Mouse (Mus musculus) liver, embryonic 16.5 days (tissue): ENCODE data around the gene Tenm4. TPM values are rescaled to one million over a fixed set of nuclear protein-coding genes. Genes with fewer than 3 reads are reported as not detected.

Experiments used
- ATAC-seq: fragments of 200-750 bp; cut with Nextera tagmentation; 2 replicates; pipeline ENCODE4 v1.8.0; 2017; ENCODE audit warnings: low read depth, mild to moderate bottlenecking, moderate number of reproducible peaks, moderate library complexity
- H3K27ac ChIP-seq: fragments of 300-500 bp; sonication (generic); 2 replicates; pipeline ENCODE4 v1.5.1; 2014; ENCODE audit warnings: mild to moderate bottlenecking, low read length
- H3K27me3 ChIP-seq: fragments of 300-500 bp; sonication (generic); 2 replicates; pipeline ENCODE4 v1.6.1; 2014; ENCODE audit warnings: low read depth, low read length, mixed read lengths; ENCODE audit not compliant: control insufficient read depth, insufficient read depth
- H3K36me3 ChIP-seq: fragments of 300-500 bp; sonication (generic); 2 replicates; pipeline ENCODE4 v1.6.1; 2014; ENCODE audit warnings: mild to moderate bottlenecking; ENCODE audit not compliant: control insufficient read depth, insufficient read depth
- H3K4me1 ChIP-seq: fragments of 300-500 bp; sonication (generic); 2 replicates; pipeline ENCODE4 v1.6.1; 2014; ENCODE audit warnings: low read depth, low read length, mixed read lengths; ENCODE audit not compliant: control insufficient read depth
- H3K4me2 ChIP-seq: fragments of 300-500 bp; sonication (generic); 2 replicates; pipeline ENCODE4 v1.6.1; 2014; ENCODE audit warnings: low read depth, low read length, mixed read lengths
- H3K4me3 ChIP-seq: fragments of 300-500 bp; sonication (generic); 2 replicates; pipeline ENCODE4 v1.5.1; 2014; ENCODE audit warnings: low read depth, mild to moderate bottlenecking, low read length
- H3K9ac ChIP-seq: fragments of 300-500 bp; sonication (generic); 2 replicates; pipeline ENCODE4 v1.6.1; 2014; ENCODE audit warnings: low read depth, low read length
- H3K9me3 ChIP-seq: fragments of 300-500 bp; sonication (generic); replicated peaks from 2 replicates; pipeline ENCODE4 v1.6.1; 2016; ENCODE audit warnings: low read length; ENCODE audit not compliant: control insufficient read depth
- WGBS: fragments of 180-500 bp; shearing (Covaris S2); extraction: QIAGEN DNeasy Blood & Tissue Kit; methylation state at CpG from one replicate; pipeline ENCODE4 v1.1.7; 2014; ENCODE audit not compliant: insufficient replicate concordance; 5-methylcytosine and 5-hydroxymethylcytosine counted together
- polyA plus RNA-seq: library from polyadenylated mRNA; unstranded; fragments of >200 nt; fragmentation: Nextera tagmentation; extraction: Ambion mirVana; gene quantifications from 2 replicates; pipeline ENCODE4 v1.2.1, GENCODE M21; 2015

Tenm4 gene
- polyA plus RNA-seq, 1 experiment from 2014 or later, result 2.4 TPM

DNA sequence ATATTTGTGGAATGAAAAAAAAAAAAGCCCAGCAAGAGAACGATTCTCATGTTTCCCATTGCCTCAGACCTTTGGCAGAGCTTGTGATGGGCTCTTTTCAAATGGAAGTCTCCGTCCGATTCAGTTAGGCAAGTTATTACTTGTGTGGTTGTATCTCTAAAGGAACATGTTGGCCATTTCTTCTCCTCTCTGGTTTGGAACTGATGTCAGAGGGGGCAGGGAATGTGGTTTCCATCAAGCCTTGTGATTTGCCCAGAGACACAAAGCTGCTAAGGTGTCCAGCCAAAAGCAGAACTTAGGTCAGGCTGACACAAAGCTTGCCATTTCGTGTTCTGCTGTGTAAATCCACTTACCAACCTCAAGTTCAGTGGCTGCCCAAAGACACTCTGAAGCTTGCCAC lies 10.7 kb downstream of the Tenm4 start:
- Histone ChIP-seq H3K4me1 (no peaks in the 10 kb centered on the region), H3K4me3 (no peak overlapping the region), H3K27me3 (no peaks in the 10 kb centered on the region), H3K4me2 (no peak overlapping the region), H3K36me3 (no peaks in the 10 kb centered on the region), H3K9me3 (no peaks in the 10 kb centered on the region), H3K9ac (no peak overlapping the region), H3K27ac (no peak overlapping the region)
- no peak for ATAC-seq
- WGBS, result 46% methylated on average over 4 of the region's 4 CpGs

DNA sequence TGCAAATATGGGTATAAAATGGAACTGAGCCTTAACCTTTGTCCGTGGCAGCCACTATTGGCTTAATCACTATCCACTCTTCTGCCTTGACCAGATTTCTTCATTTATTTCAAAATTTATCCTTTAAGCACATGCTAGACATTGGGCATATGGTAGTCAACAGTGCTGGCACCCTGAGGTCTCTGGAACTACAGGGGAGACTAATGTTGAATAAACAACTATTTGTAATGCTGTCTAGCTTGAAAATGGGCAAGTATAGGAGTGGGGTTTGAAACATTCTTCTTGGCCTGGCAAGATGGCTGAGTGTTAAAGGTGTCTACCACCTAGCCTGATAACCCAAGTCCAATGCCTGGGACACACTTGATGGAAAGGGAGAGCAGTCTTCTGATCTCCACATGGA lies 12.1 kb downstream of the Tenm4 start:
- Histone ChIP-seq H3K9me3 (no peaks in the 10 kb centered on the region), H3K4me2 (no peak overlapping the region), H3K4me3 (no peak overlapping the region), H3K36me3 (no peaks in the 10 kb centered on the region), H3K4me1 (no peaks in the 10 kb centered on the region), H3K27me3 (no peaks in the 10 kb centered on the region), H3K27ac (no peak overlapping the region), H3K9ac (no peak overlapping the region)
- WGBS, result 61% methylated on average over 1 of the region's 1 CpGs
- ATAC-seq, result no peak

DNA sequence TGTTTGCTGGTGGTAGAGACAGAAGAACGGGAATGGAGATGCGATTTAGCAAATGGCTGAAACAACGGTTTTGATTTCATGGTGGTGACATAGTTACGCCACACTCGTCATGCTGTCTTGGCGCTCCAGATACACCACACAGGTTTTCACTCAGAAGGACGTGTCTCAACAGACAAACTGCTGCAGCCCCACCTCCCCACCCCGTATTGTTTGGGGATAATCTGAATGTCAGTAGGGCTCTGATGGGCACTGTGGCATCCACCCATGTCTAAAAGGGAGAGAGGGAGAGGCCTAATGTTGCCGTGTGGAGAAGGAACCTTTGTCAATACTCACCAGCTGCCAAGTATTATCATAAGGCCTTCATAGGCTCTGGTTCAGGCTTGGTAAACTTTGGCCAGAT lies 14.4 kb downstream of the Tenm4 start:
- Histone ChIP-seq H3K9me3 (no peaks in the 10 kb centered on the region), H3K27me3 (no peaks in the 10 kb centered on the region), H3K4me3 (no peak overlapping the region), H3K4me2 (no peak overlapping the region), H3K4me1 (no peaks in the 10 kb centered on the region), H3K27ac (no peak overlapping the region), H3K36me3 (no peaks in the 10 kb centered on the region), H3K9ac (no peak overlapping the region)
- ATAC-seq, result no peak
- 71% methylated on average over 9 of the region's 9 CpGs for WGBS

DNA sequence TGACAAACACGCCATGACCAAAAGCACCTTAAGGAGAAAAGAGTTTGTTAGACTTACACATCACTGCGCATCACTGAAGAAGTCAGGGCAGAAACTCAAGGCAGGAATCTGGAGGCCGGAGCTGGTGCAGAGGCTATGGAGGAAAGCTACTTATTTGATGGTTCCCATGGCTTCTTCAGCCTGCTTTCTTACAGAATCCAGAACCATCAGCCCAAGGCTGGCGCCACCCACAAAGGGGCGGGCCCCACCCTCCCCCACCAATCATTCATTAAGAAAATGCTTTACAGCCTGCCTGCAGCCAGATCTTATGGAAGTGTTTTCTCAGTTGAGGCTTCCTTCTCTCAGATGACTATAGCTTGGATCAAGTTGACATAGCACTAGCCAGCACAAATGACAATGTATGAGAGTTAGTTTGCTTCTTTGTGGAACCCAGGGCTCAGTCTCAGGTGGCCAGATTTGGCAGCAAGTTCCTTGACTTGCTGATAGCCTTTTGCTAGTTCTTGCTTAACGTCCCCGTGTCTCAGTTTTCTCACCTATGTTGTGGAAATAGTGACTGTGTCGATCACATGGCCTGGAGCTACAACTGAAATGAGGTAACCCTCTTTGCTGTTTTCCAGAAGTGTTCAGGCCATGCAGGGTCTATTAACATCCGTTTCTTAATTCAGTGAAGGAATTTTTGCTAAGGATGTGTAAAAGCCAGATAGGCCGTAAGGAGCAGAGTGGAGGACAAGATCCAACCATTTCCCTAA lies 32.9 kb downstream of the Tenm4 start:
- no peak overlapping the region for H3K4me2 ChIP-seq
- H3K9me3 ChIP-seq, result no peaks in the 10 kb centered on the region
- H3K4me3 ChIP-seq, result no peak overlapping the region
- H3K9ac ChIP-seq, result no peak overlapping the region
- no peaks in the 10 kb centered on the region for H3K36me3 ChIP-seq
- WGBS, result 54% methylated on average over 10 of the region's 10 CpGs
- H3K4me1 ChIP-seq, result no peaks in the 10 kb centered on the region
- no peak overlapping the region for H3K27ac ChIP-seq
- H3K27me3 ChIP-seq, result peaks cover 6% of the 10 kb centered on the region
- no peak for ATAC-seq

DNA sequence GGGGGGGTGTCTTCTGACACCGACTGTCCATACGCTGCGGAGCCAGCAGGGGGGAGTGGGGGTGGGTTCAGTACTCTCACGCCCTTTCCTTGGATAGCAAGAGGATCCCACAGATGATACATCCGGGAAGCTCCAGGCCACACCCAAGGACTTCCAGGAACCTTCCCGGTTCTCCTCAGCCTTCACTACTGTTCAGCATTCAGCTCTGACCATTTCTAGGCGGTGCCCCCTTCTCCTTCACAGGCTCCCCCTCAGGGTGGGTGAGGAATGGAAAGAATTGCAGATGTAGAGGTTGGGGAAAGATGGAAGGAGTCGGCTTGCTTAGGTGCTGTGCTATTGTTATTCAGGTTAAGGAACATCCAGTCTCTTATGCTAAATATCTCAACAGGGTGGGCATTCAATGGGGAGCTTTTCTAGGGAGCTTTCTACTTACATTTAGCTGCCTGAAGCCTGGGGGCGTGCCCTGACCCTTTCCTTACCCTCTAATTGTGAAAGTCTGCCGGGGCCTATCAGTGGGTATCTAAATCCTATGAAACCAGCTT lies 33.8 kb downstream of the Tenm4 start:
- Histone ChIP-seq H3K27me3 (peaks cover 15% of the 10 kb centered on the region), H3K27ac (no peak overlapping the region), H3K9ac (no peak overlapping the region), H3K4me2 (no peak overlapping the region), H3K36me3 (no peaks in the 10 kb centered on the region), H3K4me3 (no peak overlapping the region), H3K9me3 (no peaks in the 10 kb centered on the region), H3K4me1 (no peaks in the 10 kb centered on the region)
- ATAC-seq, result no peak
- WGBS, result 30% methylated on average over 10 of the region's 10 CpGs

DNA sequence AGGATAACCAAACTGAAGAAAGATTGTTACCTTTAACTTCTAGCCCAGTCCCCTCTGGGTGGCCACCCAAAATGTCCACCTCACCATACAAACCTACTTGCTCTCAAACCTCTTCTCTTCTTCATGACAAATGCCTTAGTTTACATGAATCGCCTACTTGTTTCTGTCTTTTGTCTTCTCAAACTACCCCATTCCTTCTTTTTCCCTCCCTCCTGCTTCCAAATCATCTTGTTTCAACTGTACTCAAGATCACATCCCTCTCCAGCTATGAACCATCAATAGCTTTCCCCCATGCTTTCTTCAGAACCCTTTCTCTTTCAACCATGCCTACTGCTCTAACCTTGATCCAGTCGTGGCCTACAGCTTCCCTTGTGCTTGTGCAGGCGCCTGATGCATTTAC lies 36.0 kb downstream of the Tenm4 start:
- no peaks in the 10 kb centered on the region for H3K9me3 ChIP-seq
- no peaks in the 10 kb centered on the region; the same call in 1 of the 2 replicates for H3K4me1 ChIP-seq
- H3K27me3 ChIP-seq, result peaks cover 37% of the 10 kb centered on the region
- H3K4me3 ChIP-seq, result no peak overlapping the region
- no peak overlapping the region for H3K4me2 ChIP-seq
- no peak overlapping the region for H3K9ac ChIP-seq
- no peaks in the 10 kb centered on the region for H3K36me3 ChIP-seq
- WGBS, result 42% methylated on average over 3 of the region's 3 CpGs
- ATAC-seq, result no peak
- no peak overlapping the region for H3K27ac ChIP-seq

DNA sequence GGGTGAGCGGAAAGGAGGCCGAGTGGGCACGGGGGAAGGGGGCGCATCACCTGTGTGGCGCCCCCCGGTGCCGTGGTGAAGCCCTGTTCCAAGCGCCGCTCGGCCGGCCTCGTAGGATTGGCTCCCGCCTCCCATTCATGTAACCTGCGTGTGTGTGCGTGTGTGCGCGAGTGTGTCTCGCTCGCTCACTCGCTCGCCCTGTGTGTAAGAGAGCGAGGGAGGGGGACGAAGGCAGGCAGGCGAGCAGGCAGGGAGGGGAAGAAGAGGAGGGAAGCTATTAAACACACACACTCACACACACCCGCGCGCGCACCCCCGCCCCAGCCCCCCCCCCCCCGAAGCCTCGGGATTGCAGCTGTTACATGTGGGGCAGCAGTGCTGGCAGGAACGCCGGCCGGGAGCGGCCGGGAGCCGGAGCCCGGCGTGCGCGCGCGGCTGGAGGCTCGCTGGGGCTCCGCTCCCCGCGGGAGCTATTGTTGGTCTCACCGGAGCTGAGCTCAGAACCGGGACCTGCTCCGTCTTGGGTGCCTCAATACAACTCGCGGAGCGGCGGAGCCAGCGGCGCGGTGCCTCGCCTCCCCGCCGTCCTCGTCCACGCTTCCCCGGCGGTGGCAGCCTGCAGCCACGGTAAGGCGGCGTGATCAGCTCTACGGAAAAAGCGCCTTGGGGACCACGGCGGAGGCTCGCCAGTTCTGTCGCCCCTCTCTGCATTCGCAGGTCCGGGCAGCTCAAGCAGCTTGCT lies 38.9 kb downstream of the Tenm4 start:
- Histone ChIP-seq H3K27ac (no peak overlapping the region), H3K9me3 (no peaks in the 10 kb centered on the region), H3K4me3 (peak overlapping the region; percentile 30), H3K4me1 (peaks cover 3% of the 10 kb centered on the region), H3K36me3 (no peaks in the 10 kb centered on the region), H3K4me2 (peak overlapping the region; percentile 45), H3K9ac (no peak overlapping the region), H3K27me3 (peaks cover 61% of the 10 kb centered on the region)
- WGBS, result under 1% methylated on average over 56 of the region's 75 CpGs
- ATAC-seq, result no peak

DNA sequence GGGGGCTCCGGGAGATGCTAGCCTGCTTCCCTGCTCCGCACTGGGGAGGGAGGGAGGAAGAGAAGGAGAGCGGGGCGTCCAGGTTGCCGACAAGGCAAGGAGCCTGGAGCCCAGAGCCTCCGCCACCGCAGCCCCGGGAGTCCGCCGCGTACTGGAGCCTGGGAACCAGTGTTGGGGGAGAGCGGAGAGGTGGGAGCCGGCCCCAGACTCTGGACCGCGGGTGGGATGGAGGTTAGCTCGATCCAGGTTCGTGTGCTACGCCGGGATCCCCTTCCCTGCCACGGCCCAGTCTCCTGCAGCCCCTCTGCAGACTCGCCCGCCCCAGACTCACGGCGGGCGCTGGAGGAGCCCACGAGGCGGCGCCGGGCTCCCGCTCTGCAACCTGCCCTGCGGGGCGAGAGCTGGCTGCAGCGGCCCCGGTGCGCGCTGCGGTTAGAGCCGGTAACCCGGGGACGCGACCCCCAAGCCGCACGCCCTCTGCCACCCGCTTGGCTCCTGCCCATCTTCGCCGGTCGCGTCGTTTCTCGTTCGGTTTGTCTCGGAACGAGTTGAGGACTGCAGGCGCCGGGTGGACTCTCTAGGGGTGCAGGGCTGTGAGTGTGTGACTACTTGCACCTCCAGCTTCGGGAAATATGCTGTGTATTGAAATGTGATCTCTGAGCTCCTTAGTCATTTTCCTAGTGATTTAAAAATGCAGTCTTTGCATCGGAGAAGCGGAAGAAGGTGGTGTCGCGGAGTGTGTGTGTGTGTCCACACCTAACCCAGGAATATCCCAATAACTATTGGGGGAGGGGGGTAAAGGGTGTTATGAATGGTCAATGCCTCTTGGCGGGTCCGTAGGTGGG lies 39.7 kb downstream of the Tenm4 start:
- WGBS, result 1% methylated on average over 61 of the region's 62 CpGs
- Histone ChIP-seq H3K36me3 (no peaks in the 10 kb centered on the region), H3K9ac (no peak overlapping the region), H3K9me3 (no peaks in the 10 kb centered on the region), H3K4me2 (peak overlapping the region; percentile 45), H3K4me3 (peak overlapping the region; percentile 30), H3K27ac (no peak overlapping the region), H3K4me1 (peaks cover 3% of the 10 kb centered on the region), H3K27me3 (peaks cover 61% of the 10 kb centered on the region)
- no peak for ATAC-seq
